Mouse (Mus musculus) kidney, adult 2 months (tissue): Measurements from ENCODE around the gene Mtln. TPM values are rescaled to one million over a fixed set of nuclear protein-coding genes. Genes with fewer than 3 reads are reported as not detected.

Experiments used
- DNase-seq: peaks from one replicate; pipeline ENCODE4 v3.0.0; 2021
- H3K27ac ChIP-seq: fragments of 200-500 bp; 2 replicates; pipeline ENCODE4 v1.5.1; 2012; ENCODE audit warnings: low read depth, low read length, control low read depth, inconsistent platforms; ENCODE audit not compliant: insufficient read depth
- H3K27me3 ChIP-seq: fragments of 200-500 bp; replicated peaks from 2 replicates; pipeline ENCODE4 v1.6.1; 2012; ENCODE audit warnings: mild to moderate bottlenecking, moderate library complexity, low read length, inconsistent platforms; ENCODE audit not compliant: control insufficient read depth, insufficient read depth
- H3K36me3 ChIP-seq: fragments of 200-500 bp; 2 replicates; pipeline ENCODE4 v1.6.1; 2012; ENCODE audit warnings: mild to moderate bottlenecking, moderate library complexity, low read length, inconsistent platforms; ENCODE audit not compliant: control insufficient read depth, insufficient read depth
- H3K4me1 ChIP-seq: fragments of 200-500 bp; 2 replicates; pipeline ENCODE4 v1.6.1; 2011; ENCODE audit warnings: low read length; ENCODE audit not compliant: control insufficient read depth, insufficient read depth
- H3K4me3 ChIP-seq: fragments of 200-500 bp; 2 replicates; pipeline ENCODE4 v1.5.1; 2011; ENCODE audit warnings: mild to moderate bottlenecking, low read depth, low read length, control low read depth; ENCODE audit not compliant: insufficient read depth
- CTCF ChIP-seq: fragments of 200-500 bp; conservative IDR thresholded peaks from 2 replicates; pipeline ENCODE4 v1.5.1; 2011; ENCODE audit warnings: low read depth, mild to moderate bottlenecking, control low read depth, low read length, moderate library complexity, mixed read lengths; ENCODE audit not compliant: insufficient read depth, insufficient read length
- POLR2A ChIP-seq: fragments of 200-500 bp; IDR thresholded peaks from one replicate; pipeline ENCODE4 v1.6.1; 2011; ENCODE audit warnings: low read depth, low read length, control low read depth
- WGBS: fragments of 180-500 bp; shearing (Covaris S2); methylation state at CpG from one replicate; pipeline ENCODE4 v1.1.7; 2018; 5-methylcytosine and 5-hydroxymethylcytosine counted together
- polyA plus RNA-seq: library from polyadenylated mRNA; depleted of rRNA; stranded (reverse); fragments of >200 nt; gene quantifications from 2 replicates; pipeline ENCODE4 v1.2.3, GENCODE M21; 2012; rRNA removed

The Mtln gene
- polyA plus RNA-seq: 70.5 and 92.9 TPM in 2 replicates

- Histone ChIP-seq H3K27ac (peak within 1 kb of the TSS; percentile 67), H3K4me3 (peak within 1 kb of the TSS; percentile 87), H3K4me1 (peaks cover 10% of the 10 kb centered on the region), H3K27me3 (no peaks in the 10 kb centered on the region), H3K36me3 (no peaks in the 10 kb centered on the region)
- peak; percentile 95 for DNase-seq
- peak; percentile 88 for TF ChIP-seq POLR2A
- TF ChIP-seq CTCF: no peak
- 3% methylated on average over 37 of the region's 37 CpGs for WGBS
Measured at GRCm38 (mm10) chr2:127791919-127792603, at the start of gene Mtln. Gene Mtln (minus strand): TSS chr2:127792488.

GRCm38 (mm10) chr2:127841402-127841801 is 49.1 kb upstream of the Mtln start:
- no peaks in the 10 kb centered on the region for H3K4me1 ChIP-seq
- no peak for TF ChIP-seq CTCF
- TF ChIP-seq POLR2A: no peak
- no peak overlapping the region for H3K27ac ChIP-seq
- H3K27me3 ChIP-seq: no peaks in the 10 kb centered on the region; the same call in 1 of the 2 replicates
- no peaks in the 10 kb centered on the region for H3K36me3 ChIP-seq
- no peak for DNase-seq
- WGBS: 60% methylated on average over 1 of the region's 1 CpGs
- H3K4me3 ChIP-seq: no peak overlapping the region

- 22% methylated on average over 11 of the region's 11 CpGs for WGBS
- H3K27ac ChIP-seq: no peak overlapping the region
- DNase-seq: no peak
- no peaks in the 10 kb centered on the region for H3K36me3 ChIP-seq
- H3K27me3 ChIP-seq: no peaks in the 10 kb centered on the region
- no peak overlapping the region for H3K4me3 ChIP-seq
- TF ChIP-seq POLR2A: no peak
- no peak for TF ChIP-seq CTCF
- no peaks in the 10 kb centered on the region for H3K4me1 ChIP-seq
Measured at GRCm38 (mm10) chr2:127839425-127839824, 47.1 kb upstream of the Mtln start.

GRCm38 (mm10) chr2:127838576-127838975 is 46.3 kb upstream of the Mtln start, which contains the start of gene Acoxl:
Gene Acoxl (plus strand): TSS chr2:127838876.
- no peak for DNase-seq
- TF ChIP-seq CTCF: no peak
- TF ChIP-seq POLR2A: no peak
- Histone ChIP-seq H3K4me1 (no peaks in the 10 kb centered on the region), H3K4me3 (no peak within 1 kb of the TSS), H3K27ac (no peak within 1 kb of the TSS), H3K27me3 (no peaks in the 10 kb centered on the region), H3K36me3 (no peaks in the 10 kb centered on the region)
- WGBS: 83% methylated on average over 7 of the region's 7 CpGs

- TF ChIP-seq CTCF (no peak), POLR2A (no peak)
- DNase-seq: peak; percentile 41
- H3K27me3 ChIP-seq: no peaks in the 10 kb centered on the region
- no peak overlapping the region for H3K27ac ChIP-seq
- H3K4me3 ChIP-seq: no peak overlapping the region
- H3K4me1 ChIP-seq: no peaks in the 10 kb centered on the region; the same call in 1 of the 2 replicates
- H3K36me3 ChIP-seq: no peaks in the 10 kb centered on the region
- WGBS: 6% methylated on average over 2 of the region's 2 CpGs
Measured at GRCm38 (mm10) chr2:127832833-127833190, 40.5 kb upstream of the Mtln start.

- no peak for TF ChIP-seq POLR2A
- TF ChIP-seq CTCF: no peak
- WGBS: 31% methylated on average over 11 of the region's 11 CpGs
- Histone ChIP-seq H3K27ac (no peak overlapping the region), H3K36me3 (no peaks in the 10 kb centered on the region), H3K4me1 (no peaks in the 10 kb centered on the region; the same call in 1 of the 2 replicates), H3K4me3 (peak overlapping the region; percentile 24), H3K27me3 (no peaks in the 10 kb centered on the region)
- no peak for DNase-seq
Measured at GRCm38 (mm10) chr2:127832103-127832832, 40.0 kb upstream of the Mtln start.
